Mouse (Mus musculus) gastrocnemius, adult 8-10 months (tissue): ENCODE data around the gene Ube2h. TPM values are rescaled to one million over a fixed set of nuclear protein-coding genes. Genes with fewer than 3 reads are reported as not detected.
"Not testable (repeated sequence)": the region's sequence is repeated elsewhere in the genome, so short reads cannot be mapped to it uniquely, and the experiment has no call there.

Experiments used
- DNase-seq, 2 experiments: peaks; one replicate each; pipeline ENCODE4 v3.0.0; 2022; ENCODE audit warnings: low spot score in 2 of 2
- total RNA-seq, 4 experiments: library from RNA; stranded (reverse); gene quantifications; 2 replicates each; pipeline ENCODE4 v1.2.4; 2022

The Ube2h gene
- total RNA-seq, 4 experiments from 2014 or later, result 47.9 to 63.1 (median 52.5) TPM

DNA sequence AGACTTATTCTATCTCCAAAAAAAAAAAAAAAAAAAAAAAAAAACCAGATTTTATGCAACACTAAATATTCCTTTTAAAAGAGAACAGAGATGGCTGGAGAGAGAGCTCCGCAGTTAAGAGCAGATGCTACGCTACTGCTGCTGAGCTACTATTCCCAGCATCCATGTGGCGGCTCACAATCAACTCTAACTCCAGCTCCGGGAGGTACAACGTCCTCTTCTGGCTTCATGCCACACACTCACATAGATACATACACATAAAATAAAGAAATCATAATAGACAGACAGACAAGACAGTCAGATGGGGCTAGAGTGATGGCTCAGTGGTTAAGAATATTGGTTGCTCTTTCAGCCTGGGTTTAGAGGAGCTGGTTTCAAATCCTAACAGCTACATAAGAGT is 58.9 kb downstream of the Ube2h start:
- DNase-seq, result no peak

DNA sequence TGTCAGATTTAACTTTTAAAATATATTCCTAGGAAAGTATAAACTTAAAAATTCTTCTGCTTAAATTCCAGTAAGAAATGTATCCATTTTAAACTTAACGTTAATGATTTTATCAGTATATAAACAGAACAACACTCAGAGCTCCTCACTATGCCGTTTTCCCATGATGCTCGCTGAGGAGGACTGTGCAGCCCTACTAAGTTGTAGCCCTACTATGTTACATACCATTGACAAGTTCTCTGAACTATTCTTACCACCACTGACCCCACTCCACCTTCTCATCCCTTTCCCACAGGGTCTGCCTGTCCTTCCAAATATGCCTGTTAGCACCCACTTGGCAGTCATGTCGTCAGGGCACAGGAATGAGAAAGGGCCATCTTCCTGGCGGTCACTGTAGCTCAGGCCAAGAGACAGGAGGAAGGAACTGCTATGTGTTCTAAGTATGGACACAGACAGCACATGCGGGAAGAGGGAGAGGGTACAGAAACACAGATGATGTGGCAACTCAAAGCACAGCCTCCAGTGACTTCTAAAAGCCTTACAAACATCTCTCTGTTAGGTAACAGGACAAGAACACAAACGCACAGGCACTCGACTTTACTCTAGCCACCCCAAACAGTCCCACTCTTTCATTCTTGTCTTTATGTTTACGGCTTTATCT is 60.9 kb downstream of the Ube2h start:
- DNase-seq, result no peak

DNA sequence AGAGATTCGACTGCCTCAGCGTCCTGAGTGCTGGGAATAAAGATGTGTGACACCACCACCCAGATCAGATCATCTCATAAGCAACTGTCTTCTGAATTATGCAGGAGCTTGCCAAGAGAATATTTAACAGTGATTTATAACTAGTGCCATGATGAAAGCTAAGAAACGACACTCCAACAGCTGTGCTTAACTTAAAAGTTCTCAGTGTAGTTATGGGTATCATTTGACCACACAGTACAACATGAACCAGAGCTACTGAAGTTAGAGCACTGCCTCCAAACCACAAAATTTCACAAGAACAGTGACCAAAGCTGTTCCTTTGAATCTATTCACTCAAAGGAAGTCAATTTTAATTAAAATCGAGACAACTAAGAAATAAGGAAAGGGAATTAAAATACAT is 61.4 kb downstream of the Ube2h start:
- no peak for DNase-seq

DNA sequence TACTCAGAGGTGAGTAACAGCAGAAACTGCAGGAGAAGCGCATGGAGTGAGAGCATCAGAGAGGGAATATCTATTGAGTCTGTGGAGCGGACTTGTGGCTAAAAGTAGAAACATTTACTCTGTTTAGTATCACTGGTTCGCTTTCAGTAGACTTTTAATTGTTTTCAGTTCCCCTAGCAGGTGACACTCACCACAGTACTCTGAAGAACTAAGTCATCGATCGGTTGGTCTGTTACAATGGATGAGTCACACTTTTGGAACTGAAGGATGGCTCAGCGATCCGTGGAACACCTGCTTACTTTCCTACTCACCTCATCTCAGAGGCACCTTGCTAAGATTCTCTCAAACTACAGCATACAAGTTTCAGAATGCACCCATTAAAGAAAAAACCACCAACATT is 64.2 kb downstream of the Ube2h start:
- DNase-seq, result no peak

DNA sequence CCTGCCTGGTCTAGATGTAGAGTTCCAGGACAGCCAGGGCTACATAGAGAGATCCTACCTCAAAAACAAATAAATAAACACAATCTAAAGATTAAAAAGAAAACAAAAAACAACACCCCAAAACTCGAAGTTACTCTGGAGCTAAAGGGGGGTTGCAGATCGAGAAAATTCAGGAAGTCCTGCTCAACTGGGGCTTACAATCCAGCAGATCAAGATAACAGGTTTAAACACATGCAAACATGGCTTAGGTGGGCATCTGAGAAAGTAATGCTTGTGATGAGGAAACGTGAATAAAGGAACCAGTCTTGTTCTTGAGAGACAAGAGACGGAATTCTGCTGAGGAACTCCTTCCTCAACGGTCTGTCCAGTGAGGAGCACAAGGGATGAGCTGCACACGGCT is 65.1 kb downstream of the Ube2h start:
- DNase-seq, result no peak

DNA sequence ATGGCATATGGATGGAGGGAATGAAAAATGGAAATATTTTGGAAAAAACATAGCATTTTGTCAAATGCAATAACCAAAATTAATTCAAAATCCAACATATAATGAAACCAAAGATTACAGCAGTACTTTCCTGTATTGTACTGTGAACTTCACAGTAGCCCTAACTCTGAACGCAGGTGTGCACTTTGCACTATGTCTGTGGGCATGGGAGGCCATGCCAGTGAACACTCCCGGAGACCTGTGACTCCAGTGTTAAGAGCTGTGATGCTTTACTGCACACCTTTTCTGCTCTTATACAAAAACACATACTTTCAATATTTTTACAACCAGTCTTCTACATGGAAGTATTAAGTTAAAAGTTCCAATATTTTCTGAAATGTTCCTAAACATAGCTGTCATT is 66.3 kb downstream of the Ube2h start:
- no peak for DNase-seq

DNA sequence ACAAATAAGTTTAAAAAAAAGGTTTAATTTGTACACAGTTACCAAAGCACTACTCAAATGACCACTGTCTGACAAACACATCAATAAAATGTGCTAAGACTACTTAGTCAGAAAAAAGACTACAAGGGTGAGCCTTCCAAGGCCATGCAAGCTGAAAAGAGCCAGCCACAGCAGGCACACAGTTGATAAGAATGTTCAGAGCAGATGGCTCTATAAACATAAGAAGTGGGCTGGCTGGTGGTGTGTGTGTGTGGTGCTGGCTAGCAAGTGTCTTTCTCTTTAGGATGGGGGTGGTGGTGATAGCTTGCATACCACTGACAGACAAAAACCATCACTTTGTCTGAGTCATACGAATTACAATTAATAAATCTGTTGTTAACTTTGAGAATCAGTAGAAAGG is 67.8 kb downstream of the Ube2h start:
- DNase-seq, result no peak

DNA sequence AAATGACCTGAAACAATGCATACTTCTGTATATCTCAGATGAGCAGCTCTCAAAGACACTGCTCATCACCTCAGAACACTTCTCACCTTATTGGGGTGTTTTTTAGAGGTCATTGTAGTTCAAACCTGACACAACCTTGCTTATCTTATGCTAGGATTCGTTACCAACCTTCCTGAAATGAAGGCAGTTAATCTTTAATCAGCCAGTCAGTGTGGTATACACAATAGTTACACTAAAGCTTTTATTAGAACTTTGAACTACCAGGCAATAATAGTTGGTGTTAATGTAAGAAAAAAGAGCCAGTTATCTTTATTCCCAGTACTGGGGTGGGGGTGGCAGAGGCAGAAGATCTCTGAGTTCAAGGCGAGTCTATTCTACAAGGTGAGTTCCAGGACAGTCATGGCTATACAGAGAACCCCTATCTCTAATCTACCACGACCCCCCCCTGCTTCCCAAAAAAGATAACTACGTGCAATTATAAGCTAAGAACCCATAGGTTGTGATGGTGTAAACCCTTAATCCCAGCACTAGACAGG is 72.5 kb downstream of the Ube2h start:
- DNase-seq, result no peak

DNA sequence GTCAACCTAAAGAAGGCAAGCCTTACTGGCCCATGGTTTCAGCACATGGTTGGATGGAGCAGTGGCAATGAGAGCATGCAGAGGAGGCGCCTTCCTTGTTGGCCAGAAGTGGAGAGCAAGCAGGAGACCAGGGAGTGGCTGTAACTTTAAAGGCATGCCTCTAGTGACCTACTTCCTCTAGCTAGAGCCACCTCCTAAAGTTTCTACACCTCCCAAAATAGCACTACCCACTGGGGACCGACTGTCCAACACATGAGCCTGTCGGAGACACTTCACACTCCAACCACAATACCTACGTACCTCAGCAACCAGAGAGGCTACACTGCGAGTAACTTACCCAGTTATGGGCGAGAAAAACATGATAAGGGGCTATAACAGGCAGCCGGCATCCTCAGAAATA is 74.1 kb downstream of the Ube2h start:
- DNase-seq, result peak; percentile 30 to 55

DNA sequence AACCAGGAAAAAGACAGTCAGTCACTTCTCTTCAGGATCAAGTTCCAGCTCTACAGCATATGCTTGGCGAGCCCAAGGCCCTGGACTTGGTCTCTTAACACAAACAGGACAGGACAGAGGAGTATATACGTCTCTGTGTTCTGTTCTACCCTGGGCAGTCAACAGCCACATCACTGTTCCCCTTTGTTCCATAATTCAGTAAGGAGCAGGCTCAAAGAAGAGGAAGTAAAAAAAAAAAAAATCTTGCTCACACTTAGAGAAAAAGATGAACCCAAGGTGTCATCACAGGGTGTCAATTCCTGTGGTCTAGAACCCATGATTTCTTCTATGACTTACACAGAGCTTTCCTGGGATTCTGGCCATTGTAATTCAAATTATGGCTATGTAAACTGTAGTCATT is 75.4 kb downstream of the Ube2h start:
- DNase-seq, result no peak

DNA sequence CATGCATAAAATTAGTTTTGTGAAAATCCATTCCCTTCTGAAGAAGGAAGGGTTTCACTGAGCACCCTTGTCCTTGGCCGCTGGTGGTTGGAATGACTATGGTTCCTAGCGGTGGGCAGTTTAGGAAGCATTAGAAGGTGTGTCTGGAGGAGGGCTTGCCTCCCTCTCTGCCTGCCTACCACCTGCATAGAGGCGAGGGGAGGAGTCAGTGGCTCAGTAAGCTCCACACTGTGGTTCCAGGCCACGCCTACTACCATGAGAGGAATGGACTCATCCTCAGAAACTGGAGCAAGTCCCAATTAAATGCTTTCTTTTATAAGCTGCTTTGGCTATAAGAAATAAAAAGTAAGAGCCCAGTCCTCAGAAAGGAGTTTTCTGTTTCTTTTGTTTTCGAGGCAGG is 76.0 kb downstream of the Ube2h start:
- DNase-seq, result no peak

DNA sequence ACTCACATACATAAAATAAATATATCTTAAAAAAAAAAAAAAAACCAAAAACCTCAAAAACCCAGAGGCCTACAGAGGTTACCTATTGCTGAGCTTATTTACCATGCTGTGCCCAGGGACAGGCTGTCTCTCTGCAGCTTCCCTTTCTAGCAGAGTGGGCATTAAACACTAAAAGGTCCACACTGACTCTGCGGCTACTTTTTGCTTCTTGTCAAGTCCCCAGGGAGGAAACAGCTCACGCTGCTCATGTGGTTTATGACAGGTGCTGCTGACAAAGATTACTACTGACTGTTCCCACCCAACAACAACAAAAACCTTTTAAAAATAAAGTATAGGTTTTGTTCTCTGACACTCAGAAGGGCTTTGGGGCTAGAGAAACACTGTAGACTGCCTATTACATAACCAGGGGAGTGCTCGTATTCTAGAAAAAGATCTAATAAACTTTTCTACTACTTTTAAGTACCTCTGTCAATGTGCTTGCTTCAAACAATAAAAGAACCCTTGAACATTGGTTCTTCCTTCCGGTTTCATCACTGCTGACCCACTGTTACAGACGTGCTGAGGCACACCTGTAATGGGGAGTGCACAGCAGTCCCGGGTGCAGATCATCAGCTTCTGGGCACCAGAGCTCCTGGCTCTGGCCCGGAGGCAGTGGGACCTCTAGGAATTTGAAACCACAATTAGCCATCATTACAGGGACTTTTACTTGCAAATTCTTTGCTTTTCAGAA is 77.2 kb downstream of the Ube2h start:
- DNase-seq, result no peak

DNA sequence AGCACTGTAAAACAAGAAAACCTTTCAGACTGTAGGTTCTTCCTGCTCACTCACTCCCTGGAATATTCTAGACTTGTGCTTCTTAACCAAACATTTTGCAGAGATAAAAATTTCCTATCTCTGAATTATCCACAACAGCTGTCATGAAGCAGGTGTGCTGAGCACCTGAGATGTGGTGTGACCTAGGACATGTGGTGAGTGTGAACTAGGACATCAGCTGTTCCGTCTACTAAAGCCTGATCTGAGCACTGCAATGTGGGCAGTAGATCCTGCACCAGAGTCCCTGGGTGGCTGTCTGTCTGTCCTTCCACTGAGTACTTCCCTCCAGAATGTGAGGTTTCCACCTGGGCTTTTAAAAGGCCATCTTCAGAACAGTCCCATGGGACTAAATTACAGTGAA is 79.6 kb downstream of the Ube2h start:
- no peak for DNase-seq

DNA sequence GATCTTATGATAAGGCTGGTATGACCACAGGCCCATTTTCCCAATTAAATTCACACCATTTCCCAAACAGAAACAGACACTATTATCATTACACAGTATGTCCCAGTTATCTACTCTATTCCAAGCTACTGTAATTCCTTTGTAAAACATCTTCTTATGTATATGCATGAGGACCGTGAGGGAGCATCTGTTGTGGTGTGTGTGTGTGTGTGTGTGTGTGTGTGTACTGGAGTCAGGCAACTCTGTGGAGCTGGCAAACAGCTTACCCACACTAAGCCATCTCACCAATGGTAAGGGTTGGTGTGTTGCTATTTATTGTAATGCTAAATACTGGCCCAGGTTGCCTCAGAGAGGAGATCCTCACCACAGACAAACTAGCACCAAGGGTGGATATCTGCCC is 82.0 kb downstream of the Ube2h start:
- DNase-seq, result no peak

DNA sequence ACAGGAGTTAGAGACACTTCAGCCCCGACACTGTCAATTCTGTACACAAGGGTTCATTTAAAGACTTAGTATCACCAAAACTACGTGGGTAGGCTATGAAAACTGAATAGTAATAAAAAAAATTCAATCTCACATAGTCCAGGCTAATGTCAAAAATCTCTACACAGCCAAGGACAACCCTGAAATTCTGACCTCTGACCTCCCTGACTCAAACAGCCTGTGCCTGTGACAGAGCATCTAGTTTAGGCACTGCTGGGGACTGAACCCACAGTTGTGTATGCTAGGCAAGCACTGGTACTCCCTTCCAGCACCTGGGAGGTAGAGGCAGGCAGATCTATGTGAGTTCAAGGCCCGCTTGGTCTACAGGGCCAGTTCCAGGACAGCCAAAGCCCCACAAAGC is 86.8 kb downstream of the Ube2h start:
- DNase-seq, result no peak

DNA sequence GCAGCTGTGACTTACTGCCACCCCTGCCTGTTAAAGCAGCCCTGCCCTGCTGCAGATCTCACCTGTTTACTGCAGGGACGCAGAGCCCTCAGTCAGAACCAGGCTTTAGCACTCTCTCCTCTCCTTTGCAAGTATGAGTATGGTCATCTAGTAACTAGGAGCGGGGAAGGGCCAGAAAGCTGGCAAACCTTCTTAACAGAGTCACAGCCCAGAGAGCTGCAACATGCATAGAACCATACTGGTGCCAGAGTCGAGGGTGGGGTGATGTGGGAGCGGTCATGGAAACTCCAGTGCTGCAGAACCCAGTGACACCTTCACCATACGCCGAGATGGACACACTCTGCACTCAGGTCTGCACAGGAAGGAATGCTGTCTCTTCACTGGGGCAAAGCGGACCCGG is 91.9 kb downstream of the Ube2h start:
- no peak for DNase-seq

DNA sequence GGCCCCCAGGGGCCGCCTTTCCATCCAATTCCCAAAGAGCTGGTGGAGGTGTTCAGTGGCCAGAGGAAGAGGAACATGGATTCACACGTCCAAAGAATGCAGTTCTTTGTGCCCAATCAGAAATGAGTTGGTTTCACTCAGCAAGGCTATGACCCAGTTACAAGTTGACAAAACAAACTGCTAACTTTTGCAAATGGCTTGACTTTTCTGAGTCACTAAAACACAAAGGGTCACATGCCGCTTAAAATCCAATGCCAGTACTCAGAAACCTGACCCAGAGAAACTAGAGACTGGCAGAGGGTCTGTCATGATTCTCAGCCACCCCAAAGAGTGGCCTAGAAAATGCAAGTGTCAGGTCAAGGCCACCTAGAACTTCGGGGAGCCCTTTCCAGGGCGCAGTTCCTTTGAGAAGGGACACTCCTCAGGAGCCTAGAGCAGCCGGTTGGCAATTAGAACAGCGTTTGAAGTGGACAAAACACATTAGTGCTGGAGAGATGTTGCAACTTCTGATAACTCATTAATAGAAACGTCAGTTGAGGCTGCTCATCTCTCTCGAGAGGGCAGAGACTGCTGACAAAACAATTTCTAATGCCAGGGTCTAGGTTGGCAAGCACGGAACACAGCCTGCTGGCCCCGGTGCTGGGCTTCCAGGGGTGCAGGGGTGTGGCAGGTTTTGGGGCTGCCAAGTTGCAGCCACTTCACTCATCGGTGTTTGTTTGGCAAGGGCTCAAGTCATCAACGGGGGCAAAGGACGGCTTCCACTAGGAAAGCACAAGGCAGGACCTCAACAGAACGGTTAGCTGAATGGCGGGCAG is 92.5 kb downstream of the Ube2h start:
- DNase-seq, result no peak

DNA sequence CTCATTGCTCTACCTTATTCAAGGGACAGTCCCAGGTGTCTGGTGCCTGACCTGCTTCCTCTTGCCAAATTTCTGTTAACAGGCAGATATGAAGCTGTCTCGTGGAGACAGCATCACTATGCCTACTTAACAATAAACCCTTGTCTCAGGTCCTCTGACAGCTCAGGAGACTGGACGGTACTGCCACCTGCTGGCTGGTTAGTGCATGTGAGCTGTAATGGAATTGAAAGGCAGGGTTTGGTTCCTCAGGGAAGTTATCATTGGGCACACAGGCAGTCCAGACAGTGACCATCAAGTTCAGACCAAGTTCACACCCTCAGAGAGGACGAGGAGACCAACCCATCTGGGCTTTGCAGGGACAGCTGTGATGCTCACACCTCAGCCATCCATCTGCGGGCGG is 93.6 kb downstream of the Ube2h start:
- peak; percentile 22 to 28 for DNase-seq

DNA sequence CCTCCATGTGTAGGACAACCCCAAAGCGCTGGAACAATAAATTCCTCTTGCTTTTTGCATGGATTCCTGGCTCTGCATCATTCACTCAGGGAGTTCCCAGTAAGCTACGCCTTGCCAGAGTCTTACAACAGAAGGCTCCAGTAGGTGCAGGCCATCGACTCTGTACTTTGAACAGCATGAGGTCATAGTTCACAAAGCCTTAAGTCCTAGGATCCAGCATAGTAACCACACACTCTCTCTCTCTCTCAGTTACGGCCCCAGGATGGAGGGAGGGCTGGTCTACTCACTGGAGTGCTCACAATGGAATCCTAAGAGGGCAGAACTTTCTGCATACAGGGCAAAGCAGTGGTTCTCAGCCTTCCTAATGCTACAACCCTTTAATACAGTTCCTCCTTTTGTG is 95.5 kb downstream of the Ube2h start:
- no peak for DNase-seq

DNA sequence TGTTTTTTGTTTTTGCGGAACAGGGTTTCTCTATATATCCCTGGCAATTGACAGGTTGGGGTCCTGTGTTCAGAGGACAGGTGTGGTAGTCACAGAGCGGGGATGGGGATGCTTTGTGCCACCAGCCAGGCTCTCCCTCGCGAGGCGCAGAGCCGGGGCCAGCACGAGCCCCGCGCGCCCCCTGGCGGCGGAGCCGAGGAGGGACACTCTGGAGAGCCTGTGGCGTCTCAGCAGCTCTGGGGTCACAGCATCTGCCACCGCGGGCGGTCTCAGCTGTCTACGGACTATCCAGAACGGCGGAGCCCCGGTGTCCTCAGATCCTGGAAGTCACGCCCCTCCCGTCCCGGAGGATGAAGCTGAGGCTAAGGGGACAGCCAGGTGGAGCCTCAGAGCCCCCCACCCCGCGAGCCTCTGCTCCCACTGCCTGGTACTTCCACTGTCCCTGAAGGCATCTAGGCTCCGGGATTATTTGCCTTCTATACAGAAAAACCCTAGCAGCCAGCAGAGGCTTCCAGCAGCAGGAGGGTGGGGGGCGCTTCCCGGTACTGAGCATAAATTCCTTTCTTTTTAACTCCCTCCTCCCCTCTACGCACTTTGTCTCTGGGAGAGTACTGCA is 98.6 kb downstream of the Ube2h start:
- DNase-seq, result peak; percentile 33 to 53

DNA sequence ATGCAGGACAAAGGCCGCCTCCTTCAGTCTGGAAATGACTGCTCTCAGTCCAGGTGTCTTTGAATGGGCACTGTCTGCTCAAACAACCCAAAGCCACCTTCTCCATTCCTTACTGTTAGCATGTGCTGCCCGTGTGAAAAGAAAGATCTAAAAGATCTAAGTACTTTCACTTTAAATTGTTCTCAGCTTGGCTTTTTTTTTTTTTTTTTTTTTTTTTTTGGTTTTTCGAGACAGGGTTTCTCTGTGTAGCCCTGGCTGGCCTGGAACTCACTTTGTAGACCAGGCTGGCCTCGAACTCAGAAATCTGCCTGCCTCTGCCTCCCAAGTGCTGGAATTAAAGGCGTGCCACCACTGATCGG is 99.2 kb downstream of the Ube2h start:
- not testable (repeated sequence) for DNase-seq
